Mouse (Mus musculus): ENCODE data around the gene Slc43a2. TPM values are rescaled to one million over a fixed set of nuclear protein-coding genes. Genes with fewer than 3 reads are reported as not detected.
A peak's percentile ranks its signal among the peaks of the same experiment; 100 is the strongest.
"Not testable (repeated sequence)": the region's sequence is repeated elsewhere in the genome, so short reads cannot be mapped to it uniquely, and the experiment has no call there.

Gene Slc43a2
- polyA plus RNA-seq, 1 experiment from 2014 or later = 4.2 TPM

GRCm38 (mm10) chr11:75538970-75539299 lies 7.4 kb downstream of the Slc43a2 start:
- Histone ChIP-seq H3K9ac (no peak overlapping the region), H3K27ac (replicated peaks) (no peak overlapping the region), H3K4me2 (no peak overlapping the region), H3K36me3 (replicated peaks) (no peaks in the 10 kb centered on the region), H3K4me3 (replicated peaks) (no peak overlapping the region), H3K9me3 (replicated peaks) (no peaks in the 10 kb centered on the region), H3K27me3 (no peaks in the 10 kb centered on the region), H3K4me1 (replicated peaks) (peaks cover 40% of the 10 kb centered on the region)
- WGBS (ENCODE audit: insufficient replicate concordance) = 67% methylated on average over 13 of the region's 13 CpGs
- no peak for ATAC-seq (ENCODE audit: insufficient read depth)

DNA sequence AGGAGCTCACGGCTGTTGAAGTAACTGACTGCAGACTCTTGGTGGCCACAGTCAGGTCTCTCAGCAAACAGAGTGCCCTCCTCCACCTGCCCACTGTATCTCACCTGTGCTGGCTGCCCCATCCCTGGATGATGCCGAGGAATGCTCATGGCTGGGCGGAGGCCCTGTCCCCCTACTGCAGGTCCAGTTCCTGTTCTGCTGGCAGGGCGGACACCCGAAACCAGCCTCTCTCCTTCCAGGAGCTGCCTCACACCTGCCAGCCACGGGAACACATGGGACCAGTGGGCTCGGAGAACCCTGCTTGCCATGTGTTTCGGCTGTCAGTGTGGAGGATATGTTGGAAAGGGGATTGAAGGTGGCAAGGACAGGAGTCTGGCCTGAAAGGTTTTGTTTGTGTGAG lies 8.7 kb downstream of the Slc43a2 start:
- Histone ChIP-seq H3K9ac (no peak overlapping the region), H3K27me3 (no peaks in the 10 kb centered on the region), H3K4me1 (replicated peaks) (peaks cover 34% of the 10 kb centered on the region), H3K4me2 (no peak overlapping the region), H3K36me3 (replicated peaks) (no peaks in the 10 kb centered on the region), H3K27ac (replicated peaks) (no peak overlapping the region), H3K4me3 (replicated peaks) (no peak overlapping the region), H3K9me3 (replicated peaks) (no peaks in the 10 kb centered on the region)
- 67% methylated on average over 8 of the region's 8 CpGs for WGBS (ENCODE audit: insufficient replicate concordance)
- no peak for ATAC-seq (ENCODE audit: insufficient read depth)

GRCm38 (mm10) chr11:75540710-75541581 lies 9.5 kb downstream of the Slc43a2 start:
- Histone ChIP-seq H3K9ac (no peak overlapping the region), H3K27ac (replicated peaks) (no peak overlapping the region; the same call in 1 of the 2 replicates), H3K27me3 (no peaks in the 10 kb centered on the region), H3K9me3 (replicated peaks) (no peaks in the 10 kb centered on the region), H3K36me3 (replicated peaks) (no peaks in the 10 kb centered on the region), H3K4me1 (replicated peaks) (peaks cover 36% of the 10 kb centered on the region), H3K4me2 (no peak overlapping the region), H3K4me3 (replicated peaks) (no peak overlapping the region)
- 41% methylated on average over 19 of the region's 19 CpGs for WGBS (ENCODE audit: insufficient replicate concordance)
- ATAC-seq (ENCODE audit: insufficient read depth) = no peak; the same call in 1 of the 2 replicates

DNA sequence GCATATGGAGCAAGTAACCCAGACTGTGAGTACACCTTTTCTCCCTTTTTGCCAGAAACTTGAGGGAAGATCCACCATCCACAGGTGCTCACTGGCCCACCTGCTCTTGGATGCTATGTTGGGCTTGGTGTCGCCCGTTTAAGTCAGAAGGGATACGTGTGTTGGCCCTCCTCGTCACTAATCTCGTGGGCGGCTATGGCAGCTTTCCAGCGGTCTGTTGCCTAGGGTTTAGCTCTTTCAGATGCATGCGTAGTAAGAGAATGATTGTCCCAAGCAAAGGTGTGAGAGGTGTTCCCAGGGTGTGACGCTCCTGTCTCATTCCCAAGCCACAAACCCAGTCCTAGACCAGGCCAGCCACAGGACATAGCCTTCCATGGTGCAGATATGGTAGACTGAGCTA lies 13.2 kb downstream of the Slc43a2 start:
- Histone ChIP-seq H3K9me3 (replicated peaks) (no peaks in the 10 kb centered on the region), H3K9ac (no peak overlapping the region), H3K4me2 (no peak overlapping the region), H3K36me3 (replicated peaks) (no peaks in the 10 kb centered on the region), H3K4me3 (replicated peaks) (no peak overlapping the region), H3K27ac (replicated peaks) (no peak overlapping the region), H3K27me3 (no peaks in the 10 kb centered on the region), H3K4me1 (replicated peaks) (peaks cover 42% of the 10 kb centered on the region)
- WGBS (ENCODE audit: insufficient replicate concordance) = 76% methylated on average over 9 of the region's 9 CpGs
- ATAC-seq (ENCODE audit: insufficient read depth) = no peak

DNA sequence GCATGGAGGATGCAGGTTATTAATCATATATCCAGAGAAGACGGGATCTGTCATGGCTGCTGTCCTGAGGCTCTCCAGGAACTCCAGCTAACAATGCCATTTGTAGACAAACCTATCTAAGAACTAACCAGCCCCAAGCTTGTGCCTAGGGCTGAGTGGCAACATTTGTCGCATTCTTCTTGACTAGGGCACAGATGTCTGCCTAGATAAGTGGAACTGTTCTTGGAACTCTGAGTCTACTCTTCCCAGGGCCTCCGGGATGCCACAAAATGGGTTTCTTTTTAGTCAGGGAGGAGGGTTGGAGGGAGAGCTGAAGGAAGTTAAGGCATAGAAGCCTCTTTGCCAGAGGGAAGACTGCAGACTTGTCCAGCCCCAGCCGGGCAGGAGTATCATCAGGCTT lies 14.6 kb downstream of the Slc43a2 start:
- H3K9me3 ChIP-seq (replicated peaks) = no peaks in the 10 kb centered on the region
- no peaks in the 10 kb centered on the region for H3K27me3 ChIP-seq
- peak overlapping the region; percentile 36 for H3K4me2 ChIP-seq
- WGBS (ENCODE audit: insufficient replicate concordance) = 35% methylated on average over 4 of the region's 4 CpGs
- H3K4me1 ChIP-seq (replicated peaks) = peaks cover 46% of the 10 kb centered on the region
- H3K36me3 ChIP-seq (replicated peaks) = no peaks in the 10 kb centered on the region
- H3K27ac ChIP-seq (replicated peaks) = no peak overlapping the region
- H3K9ac ChIP-seq = no peak overlapping the region
- no peak for ATAC-seq (ENCODE audit: insufficient read depth)
- no peak overlapping the region for H3K4me3 ChIP-seq (replicated peaks)

- Histone ChIP-seq H3K27me3 (no peaks in the 10 kb centered on the region), H3K9ac (no peak overlapping the region), H3K27ac (replicated peaks) (no peak overlapping the region; the same call in 1 of the 2 replicates), H3K4me3 (replicated peaks) (no peak overlapping the region), H3K4me2 (no peak overlapping the region), H3K9me3 (replicated peaks) (no peaks in the 10 kb centered on the region), H3K36me3 (replicated peaks) (no peaks in the 10 kb centered on the region), H3K4me1 (replicated peaks) (peaks cover 39% of the 10 kb centered on the region)
- ATAC-seq (ENCODE audit: insufficient read depth) = no peak
- 48% methylated on average over 5 of the region's 5 CpGs for WGBS (ENCODE audit: insufficient replicate concordance)
Measured at GRCm38 (mm10) chr11:75549658-75550111, 18.2 kb downstream of the Slc43a2 start.

- ATAC-seq (ENCODE audit: insufficient read depth) = peak; percentile 36; the same call in 1 of the 2 replicates
- Histone ChIP-seq H3K36me3 (replicated peaks) (no peaks in the 10 kb centered on the region), H3K4me1 (replicated peaks) (peaks cover 34% of the 10 kb centered on the region), H3K4me2 (no peak overlapping the region), H3K9ac (no peak overlapping the region), H3K9me3 (replicated peaks) (no peaks in the 10 kb centered on the region), H3K4me3 (replicated peaks) (no peak overlapping the region), H3K27ac (replicated peaks) (peak overlapping the region; percentile 29; the same call in 1 of the 2 replicates), H3K27me3 (no peaks in the 10 kb centered on the region)
- 74% methylated on average over 12 of the region's 12 CpGs for WGBS (ENCODE audit: insufficient replicate concordance)
Measured at GRCm38 (mm10) chr11:75550200-75550946, 18.9 kb downstream of the Slc43a2 start.

GRCm38 (mm10) chr11:75551321-75551720 lies 19.8 kb downstream of the Slc43a2 start:
- H3K27me3 ChIP-seq = no peaks in the 10 kb centered on the region
- H3K9ac ChIP-seq = no peak overlapping the region
- no peak overlapping the region for H3K27ac ChIP-seq (replicated peaks)
- WGBS (ENCODE audit: insufficient replicate concordance) = 69% methylated on average over 5 of the region's 5 CpGs
- H3K4me1 ChIP-seq (replicated peaks) = peaks cover 25% of the 10 kb centered on the region
- H3K4me3 ChIP-seq (replicated peaks) = no peak overlapping the region
- H3K4me2 ChIP-seq = no peak overlapping the region
- ATAC-seq (ENCODE audit: insufficient read depth) = no peak
- H3K9me3 ChIP-seq (replicated peaks) = no peaks in the 10 kb centered on the region
- H3K36me3 ChIP-seq (replicated peaks) = no peaks in the 10 kb centered on the region

- H3K36me3 ChIP-seq (replicated peaks) = no peaks in the 10 kb centered on the region
- H3K9ac ChIP-seq = no peak overlapping the region
- H3K4me3 ChIP-seq (replicated peaks) = no peak overlapping the region
- no peaks in the 10 kb centered on the region for H3K27me3 ChIP-seq
- no peak overlapping the region for H3K4me2 ChIP-seq
- H3K4me1 ChIP-seq (replicated peaks) = peaks cover 19% of the 10 kb centered on the region
- no peaks in the 10 kb centered on the region for H3K9me3 ChIP-seq (replicated peaks)
- H3K27ac ChIP-seq (replicated peaks) = no peak overlapping the region
- ATAC-seq (ENCODE audit: insufficient read depth) = no peak
- WGBS (ENCODE audit: insufficient replicate concordance) = 70% methylated on average over 9 of the region's 9 CpGs
Measured at GRCm38 (mm10) chr11:75551961-75552441, 20.5 kb downstream of the Slc43a2 start.

DNA sequence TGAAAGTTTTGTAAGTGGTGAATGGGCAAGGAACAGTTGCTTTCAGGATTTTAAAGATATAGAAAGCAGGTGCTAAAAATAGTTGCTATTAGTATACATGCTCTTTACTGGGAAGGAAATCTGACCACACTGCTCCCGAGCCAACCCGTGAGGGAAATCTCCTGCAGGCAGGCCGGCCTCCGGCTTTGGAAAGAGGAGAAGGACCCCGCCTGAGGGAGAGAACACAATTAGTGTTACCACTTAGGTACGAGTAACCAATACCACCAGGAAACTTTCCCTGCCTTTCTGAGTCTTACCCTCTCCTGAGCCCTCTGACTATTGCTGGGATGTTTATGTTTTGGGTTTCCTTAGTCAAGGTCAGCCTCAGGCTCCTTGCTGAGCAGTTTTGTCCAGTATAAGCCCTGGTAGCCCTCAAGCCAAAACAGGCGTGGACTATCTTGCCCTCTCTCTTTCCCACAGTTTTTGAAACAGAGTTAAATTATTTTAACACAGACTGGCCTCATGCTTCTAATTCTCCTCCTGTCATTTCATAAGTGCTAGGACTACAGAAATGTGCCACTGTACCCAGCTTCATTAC lies 21.5 kb downstream of the Slc43a2 start:
- H3K36me3 ChIP-seq (replicated peaks) = no peaks in the 10 kb centered on the region
- no peaks in the 10 kb centered on the region for H3K27me3 ChIP-seq
- H3K9ac ChIP-seq = no peak overlapping the region
- peaks cover 16% of the 10 kb centered on the region for H3K4me1 ChIP-seq (replicated peaks)
- no peak overlapping the region for H3K4me2 ChIP-seq
- ATAC-seq (ENCODE audit: insufficient read depth) = no peak
- no peaks in the 10 kb centered on the region for H3K9me3 ChIP-seq (replicated peaks)
- 69% methylated on average over 7 of the region's 7 CpGs for WGBS (ENCODE audit: insufficient replicate concordance)
- no peak overlapping the region for H3K4me3 ChIP-seq (replicated peaks)
- H3K27ac ChIP-seq (replicated peaks) = no peak overlapping the region

DNA sequence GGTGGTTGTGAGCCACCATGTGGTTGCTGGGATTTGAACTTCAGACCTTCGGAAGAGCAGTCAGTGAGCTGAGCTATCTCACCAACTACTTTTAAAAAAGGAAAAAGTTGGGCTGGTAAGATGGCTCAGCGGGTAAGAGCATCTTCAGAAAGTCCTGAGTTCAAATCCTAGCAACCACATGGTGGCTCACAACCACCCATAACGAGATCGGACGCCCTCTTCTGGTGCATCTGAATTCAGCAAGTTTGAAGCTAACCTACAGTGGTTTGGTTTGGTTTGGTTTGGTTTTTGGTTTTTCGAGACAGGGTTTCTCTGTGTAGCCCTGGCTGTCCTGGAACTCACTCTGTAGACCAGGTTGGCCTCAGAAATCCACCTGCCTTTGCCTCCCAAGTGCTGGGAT lies 24.5 kb downstream of the Slc43a2 start:
- not testable (repeated sequence) for H3K9ac ChIP-seq; H3K36me3 ChIP-seq (replicated peaks); H3K27me3 ChIP-seq; H3K27ac ChIP-seq (replicated peaks); H3K9me3 ChIP-seq (replicated peaks); H3K4me2 ChIP-seq; ATAC-seq (ENCODE audit: insufficient read depth); H3K4me1 ChIP-seq (replicated peaks); H3K4me3 ChIP-seq (replicated peaks)
- 76% methylated on average over 6 of the region's 6 CpGs for WGBS (ENCODE audit: insufficient replicate concordance)

Data from liver, embryonic 15.5 days (tissue).